Mouse (Mus musculus): Measurements from ENCODE around the gene Cyp46a1. TPM values are rescaled to one million over a fixed set of nuclear protein-coding genes. Genes with fewer than 3 reads are reported as not detected.

The Cyp46a1 gene
- total RNA-seq, 2 experiments from 2014 or later = 270 to 290 TPM

DNA sequence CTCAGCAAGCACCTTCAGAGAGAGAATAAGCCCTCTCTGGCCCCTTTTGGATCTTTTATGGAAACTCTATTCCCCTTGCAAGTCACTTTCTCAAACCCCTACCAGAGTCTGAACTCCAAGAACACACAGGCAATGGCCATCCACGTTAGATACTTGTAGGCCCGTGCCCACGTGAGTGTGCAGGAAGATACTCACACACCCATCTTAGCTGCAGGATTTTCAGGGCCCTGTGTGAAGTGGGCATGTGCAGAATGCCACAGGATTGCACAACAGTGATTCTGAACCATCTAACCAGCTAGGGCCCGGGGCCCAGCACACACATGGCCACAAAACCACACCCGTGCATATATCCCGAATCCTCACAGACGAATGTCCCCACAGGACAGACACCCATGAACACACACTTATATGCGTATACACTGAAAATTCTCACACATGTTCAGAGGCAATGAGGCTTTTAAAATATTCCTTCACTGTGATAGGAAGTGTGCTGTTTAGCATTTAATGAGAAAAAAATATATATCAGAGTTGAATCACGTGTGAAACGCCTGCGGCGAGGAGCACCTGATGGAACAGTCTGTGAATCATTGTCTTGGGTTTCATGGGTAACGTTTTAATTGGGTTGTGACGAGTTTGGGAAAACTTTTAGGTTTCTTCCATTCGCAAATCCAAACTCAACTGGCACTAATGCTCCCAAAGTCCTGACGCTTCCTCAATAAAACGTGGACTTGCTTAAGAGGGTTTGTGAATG, 60.5 kb downstream of the Cyp46a1 start:
- no peak overlapping the region for H3K4me3 ChIP-seq
- DNase-seq (ENCODE audit: extremely low spot score in 1 of 2, low spot score in 2 of 2) = no peak
- intact Hi-C loops (cut with DNase I) = no loop called here
- TF ChIP-seq CTCF (IDR thresholded peaks at IDR 0.05) = no peak
- peak overlapping the region; percentile 86 for H3K27ac ChIP-seq

DNA sequence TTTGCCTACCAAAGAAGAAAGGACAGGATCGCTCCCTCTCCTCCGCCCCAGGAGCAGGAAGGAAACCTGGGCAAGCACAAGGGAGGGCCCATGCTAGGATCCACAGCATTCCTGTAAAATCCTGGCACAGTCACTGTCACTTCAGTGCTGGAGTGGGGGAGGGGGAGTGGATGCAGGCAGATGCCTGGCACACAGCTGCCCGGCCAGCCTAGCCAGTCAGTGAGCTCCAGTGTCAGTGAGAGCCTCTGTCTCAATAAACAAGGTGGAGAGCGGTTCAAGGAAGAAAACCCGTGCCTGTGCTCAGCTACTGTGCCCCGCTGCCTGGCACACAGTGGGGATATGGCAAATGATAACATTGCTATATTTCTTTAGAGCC, 61.1 kb downstream of the Cyp46a1 start:
- peak overlapping the region; percentile 86 for H3K27ac ChIP-seq
- DNase-seq (ENCODE audit: extremely low spot score in 1 of 2, low spot score in 2 of 2) = no peak
- no peak overlapping the region for H3K4me3 ChIP-seq
- intact Hi-C loops (cut with DNase I) = no loop called here
- no peak for TF ChIP-seq CTCF (IDR thresholded peaks at IDR 0.05)

DNA sequence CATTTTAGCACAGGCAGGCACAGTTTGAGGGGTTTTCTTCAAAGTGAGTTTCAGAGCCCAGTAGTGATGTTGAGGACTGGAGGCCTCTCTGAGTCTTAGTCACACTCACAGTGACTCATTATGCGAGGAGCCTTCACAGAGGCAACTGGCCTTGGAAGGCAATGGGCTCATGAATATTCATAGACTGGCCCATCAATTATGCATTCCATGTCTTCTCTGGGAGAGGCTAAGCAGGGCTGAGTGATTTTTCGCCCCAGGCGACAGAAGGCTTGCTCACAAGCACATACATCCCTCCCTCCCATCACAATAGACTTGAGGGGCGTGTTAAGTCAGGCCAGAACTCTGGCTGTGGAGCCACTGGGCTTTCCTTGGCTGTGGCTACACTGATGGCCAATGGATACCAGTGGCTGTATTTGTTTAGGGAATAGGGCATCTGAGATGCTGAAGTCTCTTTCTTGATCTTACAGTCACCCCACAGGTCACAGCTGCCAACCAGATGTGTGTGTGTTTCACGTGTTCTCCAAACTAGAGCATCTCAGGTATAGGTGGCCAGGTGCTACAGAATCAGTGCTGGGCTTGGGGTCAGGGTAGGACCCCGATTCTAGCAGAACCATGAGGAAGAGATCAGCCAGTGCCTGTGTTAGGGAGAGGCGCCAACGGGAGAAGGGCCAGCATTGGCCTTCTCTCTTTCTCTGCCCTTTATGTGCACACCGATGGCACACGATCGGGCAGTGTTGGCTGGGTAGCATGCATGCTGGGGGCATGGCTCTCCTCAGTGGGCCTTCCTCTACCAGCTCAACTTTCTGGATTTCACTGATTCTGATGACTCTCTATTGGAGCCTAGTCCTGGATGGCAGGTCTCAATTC, 62.1 kb downstream of the Cyp46a1 start:
- DNase-seq (ENCODE audit: extremely low spot score in 1 of 2, low spot score in 2 of 2) = peak; percentile 54 to 59
- Histone ChIP-seq H3K27ac (peak overlapping the region; percentile 86), H3K4me3 (no peak overlapping the region)
- TF ChIP-seq CTCF (IDR thresholded peaks at IDR 0.05) = no peak
- intact Hi-C loops (cut with DNase I) = loop anchor here (1.0 kb wide), 1 partner anchor 24 kb away; no protein-coding TSS in a partner anchor

DNA sequence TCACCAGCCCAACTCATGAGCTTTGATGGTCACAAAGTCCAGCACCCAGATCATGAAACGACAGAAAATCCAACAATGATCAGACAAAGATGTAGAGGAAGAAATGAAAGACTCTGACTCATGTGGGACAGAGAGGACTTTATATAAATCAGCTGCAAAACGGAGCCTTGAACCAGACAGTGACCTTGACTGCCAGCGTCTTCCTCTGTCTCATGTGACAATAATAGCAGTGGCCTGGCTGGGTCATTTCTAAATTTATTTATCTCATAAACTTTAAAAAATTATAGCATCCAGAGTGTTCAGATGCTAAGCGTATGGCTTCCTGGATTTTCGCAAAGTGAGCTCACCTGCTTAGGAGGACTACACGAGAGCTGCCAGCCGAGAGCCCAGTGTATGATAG, 64.5 kb downstream of the Cyp46a1 start:
- Histone ChIP-seq H3K4me3 (no peak overlapping the region), H3K27ac (no peak overlapping the region)
- TF ChIP-seq CTCF (IDR thresholded peaks at IDR 0.05) = no peak
- no peak for DNase-seq (ENCODE audit: extremely low spot score in 1 of 2, low spot score in 2 of 2)
- intact Hi-C loops (cut with DNase I) = no loop called here

DNA sequence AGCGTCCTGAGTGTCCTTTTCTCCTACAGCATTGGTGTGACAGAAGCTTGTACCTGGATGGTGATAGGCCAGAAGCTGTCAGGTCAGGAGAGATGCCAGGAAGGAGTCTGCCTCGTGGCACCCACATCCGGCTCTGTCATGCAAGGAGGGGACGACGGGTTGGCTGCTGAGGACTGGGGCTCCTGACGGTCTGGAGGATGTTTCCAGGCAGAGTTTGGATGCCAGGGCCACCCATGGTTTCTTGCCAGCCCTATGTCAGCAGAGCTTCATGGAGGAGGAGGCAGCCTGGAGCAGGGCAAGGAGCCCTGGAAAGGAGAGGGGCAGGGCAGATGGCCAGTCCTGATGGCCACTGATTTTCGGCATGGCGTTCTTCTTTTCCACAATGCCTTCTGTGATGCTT, 65.0 kb downstream of the Cyp46a1 start:
- no peak for DNase-seq (ENCODE audit: extremely low spot score in 1 of 2, low spot score in 2 of 2)
- TF ChIP-seq CTCF (IDR thresholded peaks at IDR 0.05) = no peak
- H3K4me3 ChIP-seq = no peak overlapping the region
- H3K27ac ChIP-seq = no peak overlapping the region
- intact Hi-C loops (cut with DNase I) = no loop called here

DNA sequence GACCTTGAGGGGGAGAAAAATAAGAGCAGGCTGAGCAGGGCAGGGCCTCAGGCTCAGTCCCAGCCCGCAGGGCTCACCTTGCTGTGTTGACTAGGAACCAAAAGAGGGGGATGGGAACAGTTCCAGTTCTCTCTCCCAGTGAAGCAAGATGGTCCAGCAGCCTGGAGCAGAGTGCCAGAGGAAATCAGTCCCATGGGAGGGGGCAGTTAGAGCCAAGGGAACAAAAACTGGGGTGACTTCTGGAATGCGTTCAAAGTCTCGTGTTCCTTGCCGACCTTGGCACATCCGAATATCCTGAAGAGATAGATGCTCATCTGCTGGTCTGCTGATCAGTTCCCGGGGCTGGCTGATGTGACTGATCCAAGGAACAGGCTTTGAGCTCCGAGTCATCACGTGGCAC, 66.8 kb downstream of the Cyp46a1 start:
- no peak for TF ChIP-seq CTCF (IDR thresholded peaks at IDR 0.05)
- Histone ChIP-seq H3K4me3 (no peak overlapping the region), H3K27ac (no peak overlapping the region)
- no peak for DNase-seq (ENCODE audit: extremely low spot score in 1 of 2, low spot score in 2 of 2)
- intact Hi-C loops (cut with DNase I) = no loop called here

DNA sequence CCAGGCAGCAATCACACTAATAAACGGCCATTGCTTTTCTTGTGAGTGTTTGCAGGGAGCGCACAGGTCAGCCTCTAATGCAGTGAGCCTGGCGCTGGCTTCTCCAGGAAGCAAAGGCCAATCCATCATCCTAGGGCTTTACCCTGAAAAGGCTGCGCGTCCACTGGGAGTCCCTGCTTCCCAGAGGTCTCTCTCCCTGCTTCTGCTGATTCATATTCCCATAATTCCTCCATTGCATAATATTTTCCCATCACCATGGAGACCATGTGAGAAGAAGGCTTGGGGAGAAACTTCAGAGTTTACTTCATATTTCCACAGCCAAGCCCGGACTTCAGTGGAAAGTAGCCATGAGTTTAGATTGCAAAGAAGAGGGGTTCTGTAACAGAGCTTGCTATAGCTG, 69.8 kb downstream of the Cyp46a1 start:
- DNase-seq (ENCODE audit: extremely low spot score in 1 of 2, low spot score in 2 of 2) = no peak
- Histone ChIP-seq H3K27ac (peak overlapping the region; percentile 84), H3K4me3 (no peak overlapping the region)
- intact Hi-C loops (cut with DNase I) = no loop called here
- no peak for TF ChIP-seq CTCF (IDR thresholded peaks at IDR 0.05)

DNA sequence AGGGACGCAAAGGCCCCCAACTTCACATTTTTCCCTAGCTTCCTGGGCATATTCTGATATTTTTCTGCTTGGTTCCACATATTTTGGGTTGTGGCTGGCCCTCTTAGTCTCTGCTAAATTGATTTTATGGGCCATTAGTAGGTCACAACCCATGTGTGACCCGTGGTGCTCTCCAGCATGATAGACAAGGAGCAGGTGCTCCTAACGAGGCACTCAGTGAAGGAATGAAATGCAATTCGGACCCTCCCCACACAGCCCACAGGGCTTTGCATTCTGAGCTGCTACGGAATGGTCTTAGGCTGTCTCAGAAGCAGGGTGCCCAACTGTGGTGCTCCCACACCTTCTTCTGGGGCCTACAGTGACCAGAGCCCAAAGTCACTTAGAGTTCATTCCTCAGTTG, 74.9 kb downstream of the Cyp46a1 start:
- H3K4me3 ChIP-seq = no peak overlapping the region
- no peak overlapping the region for H3K27ac ChIP-seq
- intact Hi-C loops (cut with DNase I) = no loop called here
- no peak for DNase-seq (ENCODE audit: extremely low spot score in 1 of 2, low spot score in 2 of 2)
- TF ChIP-seq CTCF (IDR thresholded peaks at IDR 0.05) = no peak

DNA sequence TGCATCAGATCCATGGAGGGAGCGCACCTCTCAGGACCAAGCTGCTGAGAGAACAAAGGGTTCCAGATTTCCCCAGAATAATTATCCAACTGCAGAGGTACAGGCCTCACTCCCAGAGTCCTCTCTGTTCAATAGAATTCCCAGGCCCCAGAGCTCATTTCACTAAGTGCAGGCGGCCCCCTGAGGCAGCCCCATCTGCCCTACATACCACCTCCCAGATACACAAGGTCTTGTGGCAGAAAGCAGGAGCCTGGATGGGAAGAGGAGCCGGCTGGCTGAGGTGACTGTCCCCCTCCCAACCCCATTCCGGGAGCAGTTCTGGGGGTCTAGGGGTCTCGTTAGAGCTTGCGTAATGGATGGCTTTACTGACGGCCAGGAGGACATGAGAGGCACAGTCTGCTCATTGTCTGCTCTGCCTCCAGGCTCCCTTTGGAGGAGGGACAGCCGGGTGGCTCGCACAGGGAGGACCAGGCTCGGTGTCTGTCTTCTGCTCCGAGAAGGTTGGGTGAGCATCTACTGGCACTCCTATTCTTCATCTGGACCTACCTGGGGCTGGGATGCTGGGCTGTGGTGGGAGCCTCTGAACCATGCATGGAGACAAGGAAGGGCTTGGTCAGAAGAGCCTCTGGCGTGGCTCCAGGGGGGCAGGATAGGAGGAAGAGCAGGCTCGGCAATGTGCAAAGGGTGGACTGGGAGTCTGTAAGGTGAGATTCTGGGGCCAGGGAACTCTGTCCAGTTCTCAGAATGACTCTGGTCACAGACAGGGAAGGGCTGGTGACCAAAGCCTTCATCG, 76.4 kb downstream of the Cyp46a1 start:
- peak overlapping the region; percentile 50; the same call in 1 of the 2 replicates for H3K27ac ChIP-seq
- no peak for TF ChIP-seq CTCF (IDR thresholded peaks at IDR 0.05)
- no peak for DNase-seq (ENCODE audit: extremely low spot score in 1 of 2, low spot score in 2 of 2)
- H3K4me3 ChIP-seq = no peak overlapping the region
- intact Hi-C loops (cut with DNase I) = no loop called here

Other genes with a start within 250 kb of the Cyp46a1 start
- gene Setd3, start 155.1 kb upstream of the Cyp46a1 start, total RNA-seq (2021) = 100 to 1,000 TPM; 167 to 185 TPM
- gene Ccnk, start 154.8 kb upstream of the Cyp46a1 start, total RNA-seq (2021) = 10 to 100 TPM; 30.4 to 33.4 TPM
- 10 to 100 TPM; 73.7 to 79.3 TPM for gene Ccdc85c, start 59.0 kb upstream of the Cyp46a1 start, total RNA-seq (2021)
- 1 to 10 TPM; 7.1 to 7.4 TPM for gene Hhipl1, start 28.1 kb upstream of the Cyp46a1 start, total RNA-seq (2021)
- gene Eml1, start 36.6 kb downstream of the Cyp46a1 start, total RNA-seq (2021) = 10 to 100 TPM; 65.7 to 68.2 TPM
- 100 to 1,000 TPM; 242 to 249 TPM for gene Evl, start 220.3 kb downstream of the Cyp46a1 start, total RNA-seq (2021)

Data from left cerebral cortex, adult 2 months (tissue).